Mouse (Mus musculus) MEL (cell line): Measurements from ENCODE around the gene Prkaa1. TPM values are rescaled to one million over a fixed set of nuclear protein-coding genes. Genes with fewer than 3 reads are reported as not detected.

Source experiments
- DNase-seq: peaks from one replicate; pipeline ENCODE4 v3.0.0; 2011; ENCODE audit warnings: low read depth, low spot score
- H3K27ac ChIP-seq: 2 replicates; pipeline ENCODE4 v1.5.1; 2012; ENCODE audit warnings: low read depth, mild to moderate bottlenecking, control low read depth, low read length, moderate library complexity; ENCODE audit not compliant: control insufficient read depth
- H3K27me3 ChIP-seq, 2 experiments: fragments of 150-350 bp in 1 of 2; sonication (generic) in 1 of 2; 2 replicates each; pipeline ENCODE4 v1.6.1; 2012; ENCODE audit warnings: low read length in 2 of 2, mild to moderate bottlenecking in 2 of 2, improper control_type of control experiment in 1 of 2, moderate library complexity in 1 of 2; ENCODE audit not compliant: insufficient read depth in 2 of 2, control insufficient read depth in 1 of 2
- H3K36me3 ChIP-seq, 2 experiments: 2 replicates each; pipeline ENCODE4 v1.6.1; 2012 to 2014; ENCODE audit warnings: low read length in 2 of 2, improper control_type of control experiment in 1 of 2, inconsistent platforms in 1 of 2, mild to moderate bottlenecking in 1 of 2; ENCODE audit not compliant: insufficient read depth in 2 of 2, control insufficient read depth in 1 of 2
- H3K4me1 ChIP-seq, 2 experiments: fragments of 150-350 bp in 1 of 2; sonication (generic) in 1 of 2; 2 replicates each; pipeline ENCODE4 v1.6.1; 2012; ENCODE audit warnings: low read length in 2 of 2, improper control_type of control experiment in 1 of 2, mild to moderate bottlenecking in 1 of 2; ENCODE audit not compliant: insufficient read depth in 2 of 2, control insufficient read depth in 1 of 2
- H3K4me3 ChIP-seq, 2 experiments: fragments of 150-350 bp in 1 of 2; sonication (generic) in 1 of 2; 2 replicates each; pipeline ENCODE4 v1.5.1; 2012; ENCODE audit warnings: low read depth in 2 of 2, low read length in 2 of 2, mild to moderate bottlenecking in 2 of 2, moderate library complexity in 2 of 2, control low read depth in 1 of 2, improper control_type of control experiment in 1 of 2; ENCODE audit not compliant: control insufficient read depth in 1 of 2, insufficient read depth in 1 of 2
- H3K79me2 ChIP-seq: 2 replicates; pipeline ENCODE4 v1.6.1; 2012; ENCODE audit warnings: mild to moderate bottlenecking, low read length, moderate library complexity; ENCODE audit not compliant: control insufficient read depth, poor library complexity, insufficient read depth
- H3K9ac ChIP-seq: 2 replicates; pipeline ENCODE4 v1.6.1; 2012; ENCODE audit warnings: low read depth, mild to moderate bottlenecking, control low read depth, low read length, moderate library complexity; ENCODE audit not compliant: control insufficient read depth, poor library complexity, severe bottlenecking
- H3K9me3 ChIP-seq: fragments of 150-350 bp; sonication (generic); replicated peaks from 2 replicates; pipeline ENCODE4 v1.6.1; 2012; ENCODE audit warnings: mild to moderate bottlenecking, low read length, improper control_type of control experiment, moderate library complexity; ENCODE audit not compliant: insufficient read depth
- CHD2 ChIP-seq: IDR thresholded peaks from 2 replicates; pipeline ENCODE4 v1.6.1; 2011; ENCODE audit warnings: low read length, improper control_type of control experiment
- E2F4 ChIP-seq: IDR thresholded peaks from 2 replicates; pipeline ENCODE4 v1.6.1; 2011; ENCODE audit warnings: low read depth, low read length, improper control_type of control experiment, borderline replicate concordance
- ELF1 ChIP-seq: IDR thresholded peaks from 2 replicates; pipeline ENCODE4 v1.6.1; 2014; ENCODE audit warnings: low read depth, mild to moderate bottlenecking, inconsistent platforms, low read length, improper control_type of control experiment, moderate library complexity
- GATA1 ChIP-seq: IDR thresholded peaks from 2 replicates; pipeline ENCODE4 v1.6.1; 2011; ENCODE audit warnings: low read depth, low read length, improper control_type of control experiment
- JUND ChIP-seq: IDR thresholded peaks from 2 replicates; pipeline ENCODE4 v1.6.1; 2011; ENCODE audit warnings: low read depth, mild to moderate bottlenecking, improper control_type of control experiment, low read length
- MAFK ChIP-seq: IDR thresholded peaks from 2 replicates; pipeline ENCODE4 v1.6.1; 2011; ENCODE audit warnings: low read depth, mild to moderate bottlenecking, low read length, improper control_type of control experiment, borderline replicate concordance
- MEF2A ChIP-seq: IDR thresholded peaks from 2 replicates; pipeline ENCODE4 v1.6.1; 2014; ENCODE audit warnings: low read depth, mild to moderate bottlenecking, inconsistent platforms, low read length, improper control_type of control experiment; ENCODE audit not compliant: poor library complexity, insufficient replicate concordance, severe bottlenecking; ENCODE audit errors: extremely low read depth
- MYB ChIP-seq: IDR thresholded peaks from 2 replicates; pipeline ENCODE4 v1.6.1; 2011; ENCODE audit warnings: mild to moderate bottlenecking, low read depth, low read length, improper control_type of control experiment
- MYC ChIP-seq: IDR thresholded peaks from 2 replicates; pipeline ENCODE4 v1.6.1; 2011; ENCODE audit warnings: low read depth, mild to moderate bottlenecking, low read length, improper control_type of control experiment, moderate library complexity
- POLR2AphosphoS2 ChIP-seq: IDR thresholded peaks from 2 replicates; pipeline ENCODE4 v1.6.1; 2011; ENCODE audit warnings: low read length, improper control_type of control experiment
- TAL1 ChIP-seq: IDR thresholded peaks from 2 replicates; pipeline ENCODE4 v1.6.1; 2012; ENCODE audit warnings: mild to moderate bottlenecking, inconsistent platforms, low read length, moderate library complexity, mixed read lengths
- UBTF ChIP-seq: IDR thresholded peaks from 2 replicates; pipeline ENCODE4 v1.6.1; 2012; ENCODE audit warnings: low read depth, mild to moderate bottlenecking, inconsistent platforms, low read length, improper control_type of control experiment, moderate library complexity, borderline replicate concordance; ENCODE audit not compliant: insufficient read depth
- USF2 ChIP-seq, 2 experiments: IDR thresholded peaks; 2 replicates each; pipeline ENCODE4 v1.6.1; 2011 to 2012; ENCODE audit warnings: improper control_type of control experiment in 2 of 2, low read length in 2 of 2, borderline replicate concordance in 1 of 2, inconsistent platforms in 1 of 2, low read depth in 1 of 2, mild to moderate bottlenecking in 1 of 2; ENCODE audit not compliant: insufficient read depth in 1 of 2
- ZC3H11A ChIP-seq: IDR thresholded peaks from 2 replicates; pipeline ENCODE4 v1.6.1; 2012; ENCODE audit warnings: low read depth, mild to moderate bottlenecking, inconsistent platforms, low read length, improper control_type of control experiment
- ZMIZ1 ChIP-seq: IDR thresholded peaks from 2 replicates; pipeline ENCODE4 v1.6.1; 2012; ENCODE audit warnings: low read depth, mild to moderate bottlenecking, inconsistent platforms, low read length, improper control_type of control experiment, moderate library complexity
- ZNF384 ChIP-seq: IDR thresholded peaks from 2 replicates; pipeline ENCODE4 v1.6.1; 2012; ENCODE audit warnings: low read depth, mild to moderate bottlenecking, inconsistent platforms, low read length, improper control_type of control experiment
- polyA plus RNA-seq, 2 experiments: library from polyadenylated mRNA; stranded (reverse) in 1 of 2; unstranded in 1 of 2; fragments of >175 nt in 1 of 2; fragments of >200 nt in 1 of 2; gene quantifications; 2 replicates each; pipeline versions ENCODE4 v1.2.1 to v1.2.4; 2012; ENCODE audit warnings: low replicate concordance in 2 of 2, low read depth in 1 of 2; ENCODE audit not compliant: insufficient read length in 2 of 2, insufficient read depth in 1 of 2, missing spikeins in 1 of 2
- total RNA-seq: library from RNA; depleted of rRNA; stranded (reverse); fragments of 300-350 nt; gene quantifications from 2 replicates; pipeline ENCODE4 v1.2.3, GENCODE M21; 2012

Gene Prkaa1
- total and polyA plus RNA-seq, 3 experiments: 18.3 to 23.0 TPM; not detected in 1

GRCm38 (mm10) chr15:5155093-5155492 lies 11.4 kb downstream of the Prkaa1 start:
- H3K27ac ChIP-seq: no peak overlapping the region
- DNase-seq: no peak
- no peaks in the 10 kb centered on the region for H3K27me3 ChIP-seq
- no peak overlapping the region for H3K4me3 ChIP-seq
- H3K79me2 ChIP-seq: peaks cover 66% of the 10 kb centered on the region
- no peaks in the 10 kb centered on the region for H3K9me3 ChIP-seq
- TF ChIP-seq MYB (no peak), ZC3H11A (no peak), TAL1 (no peak), E2F4 (no peak), ZNF384 (no peak), MAFK (no peak), GATA1 (no peak), JUND (no peak), ZMIZ1 (no peak), CHD2 (no peak), UBTF (no peak), MYC (no peak), MEF2A (no peak)
- peaks cover 2% of the 10 kb centered on the region in 2 experiments; a peak in 3 of 4 replicates for H3K36me3 ChIP-seq
- no peak overlapping the region for H3K9ac ChIP-seq
- H3K4me1 ChIP-seq: no peaks in the 10 kb centered on the region

DNA sequence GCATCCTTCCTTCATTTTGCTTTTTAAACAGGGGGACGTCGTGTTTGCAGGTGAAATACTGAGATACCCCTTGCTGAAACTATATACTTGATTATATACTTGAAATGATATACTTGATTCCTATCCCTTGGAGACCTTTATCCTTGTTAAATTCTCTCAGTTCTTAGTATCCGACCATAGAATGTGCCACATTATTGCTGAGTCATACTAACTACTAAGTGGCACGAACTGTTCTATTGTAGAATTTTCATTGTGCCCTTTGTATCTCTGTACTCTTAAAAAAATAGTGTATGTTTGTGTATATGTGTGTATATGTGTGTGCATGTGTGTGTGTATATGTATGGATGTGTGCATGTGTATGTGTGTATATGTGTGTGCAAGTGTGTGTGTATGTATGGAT lies 12.7 kb downstream of the Prkaa1 start:
- no peak for DNase-seq
- Histone ChIP-seq H3K36me3 (peaks cover 2 to 5% of the 10 kb centered on the region in 2 experiments; a peak in 3 of 4 replicates), H3K9me3 (no peaks in the 10 kb centered on the region), H3K79me2 (peaks cover 57% of the 10 kb centered on the region), H3K27ac (no peak overlapping the region), H3K4me3 (no peak overlapping the region), H3K4me1 (no peaks in the 10 kb centered on the region), H3K27me3 (no peaks in the 10 kb centered on the region), H3K9ac (no peak overlapping the region)
- TF ChIP-seq USF2 (IDR thresholded peaks at IDR 0.05; ENCODE audit: borderline replicate concordance in 1 of 2, insufficient read depth in 1 of 2, low read depth in 1 of 2, low read length in 2 of 2) (no peak), ELF1 (no peak), TAL1 (no peak), POLR2AphosphoS2 (no peak)
